Mouse (Mus musculus) left cerebral cortex, postnatal 10 days (tissue): ENCODE measurements around the gene Ncoa5. TPM values are rescaled to one million over a fixed set of nuclear protein-coding genes. Genes with fewer than 3 reads are reported as not detected.

Experiments
- DNase-seq, 2 experiments: peaks; one replicate each; pipeline ENCODE4 v3.0.0; 2021 to 2022; ENCODE audit warnings: low spot score in 2 of 2, mixed read lengths in 1 of 2; ENCODE audit errors: extremely low spot score in 1 of 2
- intact Hi-C: fragments of 180-260 bp; cut with DNase I; formaldehyde crosslinking; loops from one replicate; pipeline ENCODE4 v1.15.1; 2025
- total RNA-seq, 2 experiments: library from RNA; stranded (reverse); gene quantifications; 2 replicates each; pipeline ENCODE4 v1.2.3; 2021

Ncoa5 gene
- total RNA-seq, 2 experiments from 2014 or later: 61.1 to 61.2 TPM

DNA sequence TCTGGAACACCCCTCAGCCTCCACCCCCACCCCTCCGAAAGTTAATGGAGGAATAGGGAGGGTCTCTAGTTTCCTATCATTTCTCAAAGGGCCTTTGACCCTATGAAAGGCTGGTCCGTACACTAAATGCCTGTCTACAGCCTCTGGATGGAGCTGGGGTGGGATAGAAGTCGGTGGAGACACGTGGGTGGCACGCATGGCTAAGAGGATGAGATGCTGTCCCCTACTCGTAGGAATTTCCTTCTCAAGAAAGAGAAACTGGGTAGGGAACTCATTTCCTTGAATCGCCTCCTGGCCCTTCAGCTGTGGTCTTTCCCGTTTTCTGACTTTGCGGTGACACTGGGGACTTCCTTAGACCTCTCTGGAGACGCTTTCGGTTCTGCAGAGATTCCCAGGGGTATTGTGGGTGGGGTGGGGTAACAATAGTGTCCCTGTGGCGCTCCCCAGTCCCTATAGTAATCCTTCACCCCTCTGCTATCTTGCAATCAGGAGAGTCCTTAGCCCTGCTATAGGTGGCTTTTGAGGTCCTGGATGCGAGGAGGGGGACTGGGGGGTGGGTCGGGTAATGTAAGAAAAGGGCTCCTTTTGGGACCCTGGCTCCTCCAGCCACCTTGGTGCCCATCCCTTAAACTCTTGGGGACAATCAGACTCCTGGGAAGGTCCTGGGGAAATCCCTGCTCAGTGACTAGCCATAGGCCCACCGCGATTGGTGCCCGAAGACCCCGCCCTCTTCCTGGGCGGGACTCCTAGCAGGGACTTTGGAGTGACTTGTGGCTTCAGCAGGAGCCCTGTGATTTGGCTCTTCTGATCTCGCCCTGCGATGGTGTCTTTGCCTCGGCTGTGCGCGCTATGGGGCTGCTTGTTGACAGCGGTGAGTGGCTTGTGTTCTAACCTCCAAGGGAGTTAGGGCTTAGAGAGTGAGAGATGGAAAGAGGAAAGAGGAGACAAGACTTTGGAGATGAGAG lies 20.5 kb upstream of the Ncoa5 start, which contains the start of gene Cd40:
Gene Cd40, plus strand, starts transcription at position 740 of the 965 bp plus-strand sequence.
- intact Hi-C loops: no loop called here
- peak in 1 of 2 experiments; percentile 90 for DNase-seq

DNA sequence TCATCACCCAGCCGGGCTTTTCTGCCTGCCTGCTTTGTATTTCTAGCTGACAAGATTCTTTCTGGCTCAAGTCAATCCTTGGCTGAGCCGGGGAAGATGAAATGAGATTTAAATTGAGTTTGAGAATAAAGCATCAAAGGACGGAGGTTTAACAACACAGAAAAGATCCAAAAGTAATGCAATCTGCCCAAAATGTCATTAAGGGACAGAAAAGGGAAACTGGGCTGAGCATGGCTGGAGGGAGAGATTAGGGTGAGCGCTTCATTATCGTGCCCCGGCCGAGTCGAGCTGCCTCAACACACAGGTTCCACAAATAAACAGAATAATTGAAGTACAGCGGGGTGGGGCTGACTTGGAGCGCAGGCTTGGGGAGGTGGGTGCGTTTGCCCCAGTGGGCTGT lies 16.9 kb upstream of the Ncoa5 start:
- no peak for DNase-seq
- intact Hi-C loops: no loop called here

DNA sequence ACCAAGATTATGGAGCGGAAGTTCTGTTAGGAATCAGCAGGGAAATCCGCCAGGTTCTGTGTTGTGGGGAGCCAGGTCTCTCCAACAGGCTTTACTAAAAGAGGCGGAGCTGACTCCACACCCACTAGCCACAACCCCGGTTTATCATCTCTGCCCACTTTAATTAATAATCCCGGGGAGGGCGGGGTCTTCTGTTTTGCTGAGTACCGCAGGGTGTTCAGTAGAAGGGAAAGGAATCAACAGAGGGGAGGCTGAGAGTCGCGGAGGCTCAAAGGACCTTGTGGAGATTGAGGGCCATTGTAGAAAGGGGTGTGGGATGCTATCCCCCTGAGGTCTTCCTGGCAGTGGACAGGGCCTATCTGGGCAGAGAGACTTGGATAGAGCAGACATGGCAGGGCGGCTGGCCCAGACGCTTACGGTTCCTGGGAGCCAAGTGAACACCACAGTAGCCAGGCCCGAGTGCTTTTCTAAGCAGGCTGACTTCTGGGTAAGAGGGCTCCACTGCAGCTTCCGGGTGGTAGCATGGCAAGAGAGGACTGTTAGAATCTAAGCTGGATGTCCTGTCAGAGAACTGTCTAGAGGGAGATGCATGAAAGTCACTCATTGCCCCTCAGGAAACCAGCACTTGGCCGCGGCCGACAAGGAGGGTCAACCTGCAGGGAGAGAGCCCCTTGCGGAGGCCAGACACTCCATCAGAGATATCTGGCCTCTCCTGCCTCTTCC lies 16.3 kb upstream of the Ncoa5 start:
- DNase-seq: peak in 1 of 2 experiments; percentile 20
- intact Hi-C loops: no loop called here

DNA sequence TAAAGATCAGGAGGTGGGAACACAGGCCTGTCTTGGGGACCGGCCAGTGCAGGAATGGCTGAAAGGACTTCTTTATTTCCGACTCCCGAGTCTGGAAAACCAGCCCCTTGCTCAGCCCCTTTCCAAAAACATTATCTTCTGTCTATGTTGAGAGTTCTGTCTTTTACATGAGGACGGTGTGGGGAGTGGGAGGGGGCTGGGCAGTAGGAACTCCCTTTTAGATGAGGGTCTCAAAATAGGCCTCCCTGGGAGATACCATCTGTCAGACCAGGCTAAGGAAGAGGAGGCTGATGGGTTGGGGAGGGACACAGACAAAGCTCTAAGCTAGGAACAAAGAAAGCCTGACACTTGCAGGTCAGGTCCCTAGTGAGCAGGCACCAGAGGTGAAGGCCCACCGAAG lies 14.4 kb upstream of the Ncoa5 start:
- intact Hi-C loops: no loop called here

DNA sequence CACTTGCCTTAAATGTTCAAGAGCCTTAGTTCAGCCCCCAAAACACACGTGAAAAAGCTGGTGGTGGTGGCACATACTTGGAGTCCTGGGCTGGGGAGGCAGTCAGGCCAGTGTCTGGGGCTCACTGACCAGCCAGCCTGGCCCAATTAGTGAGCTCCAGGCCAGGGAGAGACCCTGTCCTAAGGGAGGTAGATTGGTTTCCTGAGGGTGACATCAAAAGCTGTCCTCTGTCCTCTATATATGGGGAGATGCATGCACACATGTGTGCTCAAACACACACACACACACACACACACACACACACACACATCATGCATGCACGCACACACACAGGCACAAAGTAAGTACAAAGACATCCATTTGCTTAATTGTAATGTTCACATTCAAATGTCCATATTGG lies 9.1 kb upstream of the Ncoa5 start:
- no peak for DNase-seq
- intact Hi-C loops: no loop called here

More for the DNA sequence above, 14.4 kb upstream of the Ncoa5 start:
- peak in 1 of 2 experiments; percentile 31 for DNase-seq

DNA sequence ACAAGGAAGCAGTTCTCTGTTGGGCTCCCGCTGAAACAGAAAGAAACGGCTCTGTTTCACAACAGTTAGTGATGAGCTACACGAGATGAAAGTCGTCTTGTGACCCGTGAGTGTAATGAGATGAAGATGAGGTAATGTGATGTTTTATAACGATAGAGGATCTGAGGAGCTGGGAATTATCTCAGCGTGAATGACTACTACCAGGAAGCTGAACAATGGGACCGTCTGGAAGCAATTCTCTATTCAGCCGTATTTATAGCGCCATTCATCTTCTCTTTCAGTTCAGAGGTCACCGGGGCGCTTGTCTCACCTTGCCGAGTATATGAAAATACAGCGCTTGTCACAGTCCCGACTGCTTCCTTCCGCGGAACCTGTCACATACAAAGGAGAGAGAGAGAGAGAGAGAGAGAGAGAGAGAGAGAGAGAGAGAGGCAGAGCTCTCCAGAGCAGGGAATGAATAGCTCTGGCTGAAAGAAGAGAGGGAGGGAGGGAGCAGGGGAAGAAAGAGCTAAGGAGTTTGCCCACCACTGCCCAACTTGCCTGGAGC lies 8.5 kb upstream of the Ncoa5 start:
- DNase-seq: no peak
- intact Hi-C loops: no loop called here

DNA sequence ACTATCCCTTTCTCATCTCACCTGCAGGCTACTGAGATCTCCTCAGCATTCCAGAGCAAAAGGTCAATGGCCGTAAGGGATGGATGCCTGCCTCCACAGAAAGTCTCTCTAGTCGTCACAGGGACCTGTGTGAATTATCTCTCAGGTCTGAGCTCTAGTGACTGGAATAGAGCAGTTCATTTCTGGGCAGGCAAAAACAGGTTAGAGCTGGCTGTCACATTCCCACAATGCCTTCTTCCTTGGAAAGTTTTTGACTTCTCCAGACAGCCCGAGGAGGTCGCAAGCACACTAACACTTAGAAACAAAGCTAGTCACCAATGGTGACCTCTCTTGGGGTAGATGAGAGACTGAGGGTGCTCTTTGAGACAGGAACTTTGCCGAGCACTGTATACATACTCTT lies 7.5 kb upstream of the Ncoa5 start:
- no peak for DNase-seq
- intact Hi-C loops: no loop called here

DNA sequence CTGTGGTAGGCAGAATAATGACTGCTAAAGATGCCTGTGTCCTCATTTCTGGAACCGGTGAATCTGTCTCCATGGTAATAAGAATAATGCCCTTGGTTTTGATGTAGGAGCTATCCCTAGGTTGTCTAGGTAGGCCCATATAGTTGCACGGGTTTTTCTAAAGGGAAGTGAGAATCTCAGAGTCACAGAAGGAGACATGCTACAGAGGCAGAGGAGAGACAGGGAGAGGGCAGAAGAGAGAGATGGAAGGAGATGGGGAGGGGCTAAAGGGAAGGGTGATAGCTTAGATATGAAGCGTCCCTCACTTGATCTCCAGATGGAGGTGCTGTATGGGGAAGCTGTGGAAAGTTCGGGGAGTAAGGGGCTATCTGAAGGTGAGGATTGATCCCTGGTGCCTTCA lies 2.7 kb upstream of the Ncoa5 start:
- intact Hi-C loops: no loop called here
- DNase-seq: no peak

DNA sequence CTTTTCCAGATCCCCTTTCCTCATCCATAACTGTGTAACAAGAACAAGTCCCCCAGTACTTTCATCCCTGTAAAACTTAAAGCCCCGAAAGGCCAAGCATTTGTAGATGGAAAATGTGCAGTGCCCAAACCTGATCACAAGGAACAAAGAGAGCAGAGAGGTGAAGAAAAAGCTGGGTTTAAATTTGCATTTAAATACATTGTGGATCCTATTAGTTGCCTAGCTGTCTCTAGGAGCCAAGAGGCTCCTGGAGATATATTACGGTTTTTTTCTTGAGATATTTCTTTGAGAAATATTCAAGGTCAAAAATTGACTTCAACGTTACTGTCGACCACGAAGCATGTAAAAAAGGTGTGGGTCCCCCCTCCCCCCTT lies 378 bp upstream of the Ncoa5 start:
- no peak for DNase-seq
- intact Hi-C loops: no loop called here

DNA sequence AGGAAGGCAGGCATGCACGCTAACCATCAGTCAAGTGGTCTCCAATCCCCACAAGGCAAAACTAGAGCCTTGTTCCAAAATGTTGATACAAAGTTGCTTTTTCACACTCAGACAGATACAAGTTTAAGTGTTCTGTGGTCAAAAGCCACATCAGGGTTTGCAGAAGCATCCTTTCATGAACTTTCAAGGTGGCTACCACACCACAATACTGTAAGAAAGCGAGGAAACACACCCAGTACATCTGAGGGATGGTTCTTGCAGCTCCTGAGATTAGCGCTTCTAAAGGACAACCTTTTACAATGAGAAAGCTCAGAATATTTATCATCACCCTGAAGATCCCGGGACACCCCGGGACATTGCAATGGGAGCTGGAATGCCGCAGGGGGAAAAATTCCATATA lies 1.4 kb downstream of the Ncoa5 start:
- no peak for DNase-seq
- intact Hi-C loops: loop anchor here (5.0 kb wide), 1 partner anchor 66 kb away; no protein-coding TSS in a partner anchor

DNA sequence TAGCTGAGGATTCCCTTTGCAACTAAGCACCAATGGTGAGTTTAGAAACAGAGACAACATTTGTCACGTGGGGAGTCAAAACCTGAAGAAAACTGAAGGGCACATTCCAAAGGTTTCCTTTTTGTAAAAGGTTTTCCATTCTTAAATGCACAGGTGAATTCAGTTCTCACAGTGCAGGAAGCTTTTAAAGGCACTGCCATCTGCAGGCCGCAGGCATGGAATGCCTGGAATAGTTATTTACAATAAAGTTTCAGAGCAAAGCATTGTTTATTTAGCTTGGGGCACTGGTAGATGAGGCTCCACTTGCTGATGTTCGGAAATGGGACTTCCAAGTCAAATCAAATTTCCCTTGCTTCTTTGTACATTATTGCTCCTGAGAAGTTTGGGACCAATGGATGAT lies 2.1 kb downstream of the Ncoa5 start:
- intact Hi-C loops: loop anchor here (5.0 kb wide), 1 partner anchor 65 kb away; no protein-coding TSS in a partner anchor
- DNase-seq: no peak

DNA sequence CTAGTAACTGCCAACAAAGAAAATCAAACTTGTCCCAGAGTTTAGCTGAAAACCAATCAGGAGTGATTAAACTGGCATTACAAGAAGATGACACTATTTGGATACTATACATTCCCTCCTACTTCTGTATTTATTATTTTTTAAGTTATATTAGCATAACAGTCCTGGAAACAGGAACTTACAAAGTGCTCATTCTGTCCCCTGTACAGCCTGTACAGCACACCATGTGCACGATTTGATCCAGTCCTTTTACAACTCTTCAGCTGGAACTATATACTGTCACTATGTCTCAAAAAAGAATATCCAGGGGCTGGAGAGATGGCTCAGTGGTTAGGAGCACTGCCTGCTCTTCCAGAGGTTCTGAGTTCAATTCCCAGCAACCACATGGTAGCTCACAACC lies 7.5 kb downstream of the Ncoa5 start:
- intact Hi-C loops: no loop called here

DNA sequence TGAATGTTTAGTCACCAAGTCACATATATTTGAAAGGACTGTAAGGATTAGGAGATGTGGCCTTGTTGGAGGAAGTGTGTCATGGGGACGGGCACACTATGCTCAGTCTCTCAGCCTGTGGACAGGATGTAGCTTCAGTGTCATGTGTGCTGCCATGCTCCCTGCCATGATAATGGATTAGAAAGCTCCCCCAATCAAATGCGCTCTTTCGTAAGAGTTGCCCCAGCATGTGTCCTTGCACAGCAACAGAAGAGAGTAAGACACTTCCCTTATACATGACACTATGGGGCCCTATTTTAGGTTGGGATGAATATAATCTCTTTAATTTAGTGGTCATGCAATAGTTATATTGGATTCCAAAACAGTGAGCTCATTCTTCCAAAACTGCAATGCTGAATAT lies 14.2 kb downstream of the Ncoa5 start:
- no peak for DNase-seq
- intact Hi-C loops: no loop called here

More for the DNA sequence above, 7.5 kb downstream of the Ncoa5 start:
- DNase-seq: no peak

DNA sequence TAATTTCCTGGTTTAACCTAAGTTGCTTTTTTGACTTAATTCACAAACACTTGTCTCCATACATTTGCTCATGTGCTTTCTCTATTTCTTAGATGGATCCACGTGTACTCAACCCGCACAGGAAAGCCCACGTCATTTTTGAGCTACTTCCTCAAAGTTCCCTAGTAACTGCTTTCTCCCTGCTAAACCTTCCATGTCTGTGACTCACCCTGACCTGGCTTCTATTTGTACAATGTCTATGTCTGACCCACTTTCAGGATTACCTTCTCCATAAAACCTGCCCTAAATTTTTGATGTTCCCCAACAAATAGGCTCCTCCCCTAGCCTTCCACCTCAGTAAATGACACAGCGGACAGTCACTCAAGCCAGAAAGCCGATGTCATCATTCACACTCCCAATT lies 19.7 kb downstream of the Ncoa5 start:
- intact Hi-C loops: no loop called here

DNA sequence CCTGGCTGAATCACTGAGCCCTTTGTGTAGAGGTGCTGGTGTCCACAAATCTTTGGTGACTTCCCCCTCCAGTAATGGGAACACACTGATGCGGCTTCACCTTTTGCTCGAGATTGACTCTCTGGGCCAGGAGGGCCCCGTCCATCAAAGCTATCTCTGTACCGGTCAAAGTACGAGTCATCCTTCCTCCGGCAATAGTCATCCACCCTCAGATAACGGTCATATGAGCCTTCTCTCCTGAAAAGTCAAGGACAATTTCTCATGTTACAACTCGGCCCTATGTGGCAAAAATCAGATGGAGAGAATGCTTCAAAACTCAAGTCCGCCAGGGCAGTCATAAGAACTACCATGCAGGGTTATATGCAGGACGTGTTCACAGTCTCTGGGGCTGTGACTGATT lies 24.3 kb downstream of the Ncoa5 start:
- intact Hi-C loops: no loop called here
- DNase-seq: no peak

More for the DNA sequence above, 19.7 kb downstream of the Ncoa5 start:
- DNase-seq: no peak

DNA sequence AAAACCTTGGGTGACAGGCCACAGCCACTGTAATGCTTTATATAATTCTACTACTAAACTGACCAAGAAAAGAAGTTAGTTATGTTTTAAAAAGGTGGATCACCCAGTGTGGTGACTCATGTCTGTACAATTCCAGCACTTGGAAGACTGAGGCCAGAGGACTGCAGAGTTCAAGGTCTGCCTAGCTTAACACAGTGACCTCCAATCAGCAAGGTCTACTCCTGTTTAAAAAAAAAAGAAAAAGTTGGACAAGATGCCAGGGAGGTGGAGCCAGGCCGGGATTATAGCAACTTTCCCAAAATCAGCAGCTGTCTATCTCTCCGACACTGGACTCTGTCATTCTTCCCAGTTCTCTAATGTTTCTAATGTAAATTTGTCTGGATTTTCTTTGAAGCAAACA lies 25.1 kb downstream of the Ncoa5 start:
- intact Hi-C loops: no loop called here
- DNase-seq: no peak

DNA sequence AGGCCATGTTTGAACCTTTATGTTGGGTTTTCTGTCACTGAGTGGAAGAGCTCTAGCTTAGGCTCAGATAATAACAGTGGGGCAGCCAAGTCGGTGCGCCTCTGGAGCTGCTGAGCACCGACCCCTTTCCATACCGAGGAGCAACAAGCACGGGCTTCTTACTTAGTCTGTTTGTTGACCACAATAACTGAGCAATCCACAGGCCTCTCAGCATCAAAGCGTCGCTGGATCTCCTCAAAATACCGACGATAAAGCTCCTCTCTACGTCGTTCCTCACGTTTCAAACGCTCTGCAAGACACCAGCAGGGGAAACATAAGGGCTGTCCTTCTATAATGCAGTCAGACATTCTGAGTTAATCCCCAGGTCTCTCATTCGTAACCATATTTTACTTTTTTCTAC lies 25.5 kb downstream of the Ncoa5 start:
- intact Hi-C loops: no loop called here
- no peak for DNase-seq

DNA sequence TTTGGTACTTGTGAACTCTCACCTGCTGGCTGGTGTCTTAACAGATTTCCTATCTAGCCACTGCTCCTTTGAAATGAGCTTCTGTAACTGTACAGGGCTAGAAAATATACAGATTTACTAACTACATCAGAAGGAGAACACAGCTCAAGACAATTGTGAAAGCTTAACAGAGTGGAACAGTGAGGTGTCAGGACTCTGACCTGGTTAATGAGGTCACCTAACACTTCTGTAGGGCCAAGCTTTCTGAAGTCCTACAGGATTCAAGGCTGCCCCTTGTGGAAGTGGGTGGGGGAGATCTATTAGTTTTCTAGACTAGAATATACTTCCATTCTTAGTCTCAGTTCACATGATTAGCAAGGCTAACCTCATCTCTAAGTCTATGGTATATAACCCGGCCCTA lies 26.7 kb downstream of the Ncoa5 start:
- DNase-seq: no peak
- intact Hi-C loops: no loop called here

DNA sequence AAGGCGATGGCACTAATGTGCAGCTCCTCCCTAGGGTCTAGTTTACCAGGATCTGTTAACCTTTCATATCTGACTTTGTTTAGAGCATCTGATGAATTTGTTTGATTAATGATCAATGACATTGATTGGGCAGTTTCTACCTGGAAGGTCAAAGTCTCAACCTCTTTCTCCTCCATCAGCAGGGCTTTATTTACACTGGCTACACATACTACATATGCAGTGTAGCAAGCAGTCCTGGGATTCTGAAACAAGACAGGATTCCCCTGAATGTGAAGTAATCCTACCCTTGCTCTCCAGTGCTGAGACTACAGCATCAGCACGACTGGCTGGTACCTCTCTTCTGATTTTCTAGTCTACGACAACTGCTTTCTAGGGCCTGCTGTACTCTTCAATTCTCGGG lies 27.9 kb downstream of the Ncoa5 start:
- no peak for DNase-seq
- intact Hi-C loops: no loop called here

DNA sequence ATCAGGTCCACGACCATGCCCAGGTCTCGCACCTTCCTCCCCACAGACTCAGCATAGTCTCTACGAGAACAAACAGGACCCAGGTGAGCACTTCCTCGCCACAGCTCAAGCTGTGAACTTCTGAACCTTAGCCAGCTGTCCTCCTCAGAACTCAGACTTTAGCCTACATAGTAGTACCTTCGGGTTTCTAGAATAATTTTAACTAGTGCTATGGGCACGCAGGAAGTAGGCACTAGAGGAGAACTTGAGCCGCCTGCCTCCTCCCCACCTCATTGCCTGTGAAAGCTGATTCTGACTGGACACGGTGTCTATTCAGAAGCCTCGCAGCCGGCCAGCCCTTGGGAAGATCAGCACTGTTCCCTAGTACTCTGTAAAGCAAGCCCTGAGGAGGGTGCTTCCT lies 30.4 kb downstream of the Ncoa5 start:
- intact Hi-C loops: no loop called here
- DNase-seq: no peak
